Mouse (Mus musculus) CD4-positive, CD25-positive, alpha-beta regulatory T cell, adult 4 months (primary cell): ENCODE data around the gene Cpne9. TPM values are rescaled to one million over a fixed set of nuclear protein-coding genes. Genes with fewer than 3 reads are reported as not detected.

ENCODE experiments used
- ATAC-seq: one replicate; pipeline ENCODE4 v1.8.0; 2017
- polyA plus RNA-seq, 2 experiments: library from polyadenylated mRNA; unstranded; fragments of 100-300 nt; shearing (Covaris generic); gene quantifications; one replicate each; pipeline ENCODE4 v1.2.1; 2017

Cpne9 gene
- under 1 TPM; 0.23 to 0.28 TPM for polyA plus RNA-seq

DNA sequence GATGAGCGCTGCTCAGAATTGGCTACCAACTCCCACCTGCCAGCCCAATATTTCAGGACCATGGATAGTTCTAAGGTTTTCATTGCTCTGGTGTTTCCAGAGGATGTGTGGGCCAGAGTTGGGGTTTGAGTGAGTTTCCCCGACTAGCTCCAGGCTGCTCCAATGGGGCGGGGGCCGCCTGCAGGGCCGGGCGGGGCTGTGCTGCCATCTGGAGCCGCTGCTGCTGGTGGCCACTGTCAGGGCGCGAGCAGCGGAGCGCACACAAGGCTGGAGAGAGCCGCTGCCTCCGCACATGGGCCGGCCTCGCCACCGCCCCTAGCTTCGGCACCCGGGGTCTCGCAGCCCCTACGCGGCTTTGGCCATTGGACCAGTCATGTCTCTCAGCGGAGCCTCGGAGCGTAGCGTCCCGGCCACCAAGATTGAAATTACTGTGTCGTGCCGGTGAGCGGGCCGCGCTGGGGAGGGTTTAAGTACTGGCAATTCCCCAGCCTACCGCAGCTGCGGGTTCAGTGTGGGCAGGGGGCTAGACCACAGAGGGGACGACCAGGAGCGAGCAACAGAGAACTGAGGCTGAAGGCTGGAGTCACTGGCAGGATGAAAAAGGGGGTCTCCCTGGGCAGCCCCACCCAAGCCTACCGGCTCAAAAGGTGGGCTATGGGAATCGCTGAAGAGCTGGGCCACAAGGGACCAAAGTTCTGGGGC is at the start of gene Cpne9:
Gene Cpne9 (plus strand): TSS at position 207 of the 702 bp plus-strand sequence.
- peak; percentile 26 for ATAC-seq

DNA sequence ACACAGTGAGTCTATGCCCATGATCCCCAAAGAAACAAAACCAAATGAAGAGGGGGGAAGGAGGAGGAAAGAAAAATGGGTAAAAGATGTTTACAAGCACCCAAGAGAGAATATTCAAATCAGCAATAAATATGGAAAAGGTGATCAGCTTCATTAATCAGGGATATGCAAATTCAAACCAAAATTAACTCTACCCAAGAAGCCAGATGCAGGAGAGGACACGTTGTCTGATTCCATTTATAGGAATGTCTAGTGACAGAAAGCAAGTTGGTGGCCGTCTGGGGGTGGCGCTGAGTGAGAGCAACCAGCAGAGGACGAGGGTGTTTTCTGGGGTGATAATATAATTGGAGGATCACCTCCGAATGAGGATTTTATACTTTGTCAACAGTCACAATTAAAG is 47.0 kb upstream of the Cpne9 start:
- no peak for ATAC-seq

GRCm38 (mm10) chr6:113237542-113238270 is 44.4 kb upstream of the Cpne9 start, which contains the start of gene Mtmr14:
Mtmr14 (plus strand) TSS chr6:113237843.
- peak; percentile 99 for ATAC-seq

GRCm38 (mm10) chr6:113238442-113238841 is 43.7 kb upstream of the Cpne9 start:
- no peak for ATAC-seq

- ATAC-seq = no peak
Measured at GRCm38 (mm10) chr6:113242753-113243152, 39.4 kb upstream of the Cpne9 start.

- no peak for ATAC-seq
Measured at GRCm38 (mm10) chr6:113245585-113245984, 36.5 kb upstream of the Cpne9 start.

DNA sequence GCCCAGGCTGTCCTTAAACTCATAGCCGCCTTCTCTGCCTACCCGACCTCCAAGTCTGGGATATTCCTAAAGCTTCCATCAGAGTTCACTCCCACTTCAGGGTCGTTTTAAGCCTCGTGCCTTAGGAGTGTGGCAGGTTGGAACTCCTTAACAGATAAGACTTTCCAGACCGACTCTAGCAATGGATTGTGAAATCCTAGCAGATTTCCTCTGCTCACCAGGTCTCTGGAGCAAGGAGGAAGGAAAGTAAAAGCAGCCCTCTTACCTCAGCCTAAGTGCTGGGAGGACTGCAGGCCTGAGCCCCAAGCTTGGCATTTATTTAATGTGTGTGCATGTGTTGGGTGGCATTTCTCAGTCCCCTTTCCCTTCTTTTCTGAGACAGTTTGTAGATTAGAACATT is 31.3 kb upstream of the Cpne9 start:
- no peak for ATAC-seq

DNA sequence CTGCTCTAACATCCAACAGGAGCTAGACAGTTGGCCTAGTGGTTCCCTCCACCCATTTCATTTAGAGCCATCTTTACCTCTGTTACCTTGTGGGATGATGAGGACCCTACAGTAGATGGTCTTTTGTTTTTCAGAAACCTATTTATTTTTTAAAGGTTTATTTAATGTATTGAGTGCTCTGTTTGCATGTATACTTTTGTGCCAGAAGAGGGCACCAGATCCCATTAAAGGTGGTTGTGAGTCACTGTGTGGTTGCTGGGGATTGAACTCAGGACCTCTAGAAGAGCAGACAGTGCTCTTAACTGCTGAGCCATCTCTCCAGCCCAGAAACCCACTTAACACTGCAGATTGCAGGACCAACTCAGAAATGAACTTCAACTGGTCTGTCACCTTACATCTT is 30.2 kb upstream of the Cpne9 start:
- ATAC-seq = no peak

- ATAC-seq = no peak
Measured at GRCm38 (mm10) chr6:113254899-113255298, 27.2 kb upstream of the Cpne9 start.

GRCm38 (mm10) chr6:113261174-113261858 is 20.8 kb upstream of the Cpne9 start:
- ATAC-seq = no peak

- no peak for ATAC-seq
Measured at GRCm38 (mm10) chr6:113263531-113263930, 18.6 kb upstream of the Cpne9 start.

- ATAC-seq = no peak
Measured at GRCm38 (mm10) chr6:113264429-113264828, 17.7 kb upstream of the Cpne9 start.

DNA sequence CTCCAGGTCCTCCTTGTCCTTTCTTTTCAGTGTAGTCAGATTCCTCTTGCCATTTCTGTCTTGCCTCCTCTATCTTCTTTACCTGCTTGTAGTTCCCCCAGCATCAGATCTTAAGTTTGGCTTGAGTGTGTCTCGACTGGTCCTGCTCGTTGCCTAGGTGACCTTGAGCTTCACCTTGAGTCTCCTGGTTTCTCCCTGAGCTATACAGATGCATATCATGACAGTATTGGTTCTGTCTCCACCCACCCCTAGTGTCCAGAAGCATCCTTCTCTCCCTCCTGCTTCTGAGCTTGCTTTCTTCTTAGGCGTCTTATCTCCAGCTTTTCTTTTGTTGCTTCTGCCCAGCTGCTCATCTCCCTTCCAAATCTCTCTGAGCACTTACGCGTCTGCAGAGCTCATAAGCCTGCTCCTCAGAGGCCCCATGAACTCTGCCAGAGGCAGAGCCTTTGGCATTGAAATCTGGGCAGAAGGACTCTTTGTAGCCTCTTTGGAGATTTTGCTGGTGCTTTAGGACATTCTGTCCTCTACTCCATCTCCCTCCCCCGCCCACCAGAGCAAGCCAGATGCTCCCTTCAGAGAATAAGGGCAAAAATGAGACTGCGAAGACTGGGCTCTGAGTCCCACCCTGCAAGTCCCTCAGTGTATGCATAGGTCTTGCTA is 15.0 kb upstream of the Cpne9 start:
- ATAC-seq = no peak

- ATAC-seq = no peak
Measured at GRCm38 (mm10) chr6:113267988-113268387, 14.1 kb upstream of the Cpne9 start.

DNA sequence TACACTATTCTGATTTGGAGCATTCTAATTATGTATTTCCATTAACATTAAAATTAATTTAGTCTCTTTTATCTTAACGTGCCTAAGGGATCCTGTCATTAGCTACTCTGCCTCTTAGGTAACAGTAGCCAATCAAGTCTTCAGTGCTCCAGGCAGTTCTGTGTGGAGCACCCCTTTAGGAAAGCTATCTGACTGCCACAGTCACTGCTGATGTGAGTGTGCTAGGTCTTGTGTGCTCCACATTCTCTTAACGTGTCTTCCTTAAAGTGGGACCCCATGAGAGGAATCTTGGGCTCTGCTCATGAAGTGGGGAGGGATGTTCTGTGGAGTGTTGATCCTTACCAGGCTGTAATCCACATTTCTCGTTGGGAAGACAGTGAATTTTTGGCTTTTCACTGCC is 9.7 kb upstream of the Cpne9 start:
- no peak for ATAC-seq

- ATAC-seq = no peak
Measured at GRCm38 (mm10) chr6:113276846-113277245, 5.3 kb upstream of the Cpne9 start.

- ATAC-seq = no peak
Measured at GRCm38 (mm10) chr6:113281676-113282075, 431 bp upstream of the Cpne9 start.

DNA sequence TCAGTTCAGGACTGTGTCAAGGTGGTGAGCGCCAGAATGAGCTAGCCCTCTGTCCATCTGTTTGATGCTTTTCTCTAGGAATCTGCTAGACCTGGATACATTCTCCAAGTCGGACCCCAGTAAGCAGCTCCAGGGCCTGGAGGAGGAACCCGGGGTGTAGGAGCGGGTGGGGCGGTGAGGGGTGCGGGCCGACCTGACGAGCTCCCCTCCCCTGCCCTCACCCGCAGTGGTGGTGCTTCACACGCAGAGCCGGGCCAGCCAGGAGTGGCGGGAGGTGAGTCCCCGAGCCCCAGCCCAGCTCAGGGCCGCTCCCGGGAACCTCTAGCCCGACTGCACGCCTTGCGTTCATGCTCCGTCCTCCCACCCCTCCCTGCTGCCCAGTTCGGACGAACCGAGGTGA is 862 bp downstream of the Cpne9 start:
- ATAC-seq = no peak

DNA sequence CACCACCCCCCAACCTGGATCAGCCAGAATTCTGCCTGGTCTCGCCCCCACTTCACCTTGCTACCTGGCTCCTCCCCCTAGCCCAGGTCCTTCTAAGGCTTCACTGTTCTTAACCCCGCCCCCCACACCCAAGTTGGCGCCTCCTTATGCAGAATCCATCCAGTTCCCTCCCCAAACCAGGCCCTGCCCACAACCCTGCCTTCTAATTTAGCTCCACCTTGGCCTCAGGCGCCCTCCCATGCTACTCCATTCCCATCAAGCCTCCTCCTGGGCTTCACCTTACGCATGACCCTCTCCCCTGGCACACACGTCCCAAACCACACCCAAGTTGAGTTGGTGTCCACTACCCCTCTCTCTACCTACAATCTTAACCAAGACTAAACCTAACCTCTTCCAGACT is 1.4 kb downstream of the Cpne9 start:
- ATAC-seq = no peak

DNA sequence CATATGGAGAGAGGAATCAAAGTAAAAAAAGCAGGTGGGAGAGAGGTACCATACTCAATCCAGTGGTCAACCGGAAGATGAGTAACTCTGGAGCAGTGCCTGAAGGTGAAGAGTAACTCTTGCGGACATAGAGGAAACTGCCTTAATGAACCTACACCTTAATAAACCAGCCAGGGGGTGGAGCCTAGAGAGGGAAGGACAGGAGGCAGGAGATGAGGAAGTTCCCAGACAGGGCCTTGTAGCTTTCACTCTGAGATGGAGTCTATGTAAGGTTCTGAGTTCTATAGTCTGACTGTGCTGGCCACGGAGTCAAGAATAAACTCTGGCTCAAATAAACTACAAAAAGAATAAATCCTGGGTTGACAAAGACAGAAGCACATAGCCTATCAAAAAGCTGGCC is 2.8 kb downstream of the Cpne9 start:
- no peak for ATAC-seq

- no peak for ATAC-seq
Measured at GRCm38 (mm10) chr6:113286316-113286715, 4.2 kb downstream of the Cpne9 start.

DNA sequence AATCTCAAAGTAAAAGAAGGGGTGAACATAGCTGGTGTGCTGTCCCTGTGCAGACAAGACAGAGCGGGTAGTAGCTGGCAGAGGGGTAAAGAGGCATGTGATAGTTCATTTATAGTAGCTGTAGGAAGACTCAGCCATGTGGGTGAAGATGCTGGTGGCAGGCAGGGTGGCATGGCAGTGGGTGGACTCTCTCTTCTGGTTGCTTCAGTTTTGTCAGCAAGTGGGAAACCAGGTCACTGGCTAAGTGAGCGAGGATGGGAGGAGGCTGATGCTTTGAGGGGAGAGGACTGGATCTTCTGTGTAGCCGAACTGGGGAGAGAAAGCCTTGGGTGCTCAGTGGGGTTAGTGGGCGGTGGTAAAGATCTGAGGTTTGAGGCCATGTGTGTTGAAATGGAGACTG is 5.1 kb downstream of the Cpne9 start:
- ATAC-seq = no peak

GRCm38 (mm10) chr6:113289346-113289745 is 7.2 kb downstream of the Cpne9 start:
- ATAC-seq = no peak
